Mouse (Mus musculus) right cerebral cortex, postnatal 4 days (tissue): Measurements from ENCODE around the gene Nectin1.

Experiments used
- DNase-seq: peaks from one replicate; pipeline ENCODE4 v3.0.0-alpha.2; 2022

The Nectin1 gene

GRCm38 (mm10) chr9:43742066-43742465 is 1.7 kb upstream of the Nectin1 start:
- DNase-seq: no peak

GRCm38 (mm10) chr9:43742902-43743646 is 710 bp upstream of the Nectin1 start:
- DNase-seq: peak; percentile 69

GRCm38 (mm10) chr9:43744138-43744981 is 576 bp downstream of the Nectin1 start:
- peak; percentile 34 for DNase-seq

- DNase-seq: peak; percentile 52
Measured at GRCm38 (mm10) chr9:43745051-43745792, 1.4 kb downstream of the Nectin1 start.

GRCm38 (mm10) chr9:43745951-43746703 is 2.3 kb downstream of the Nectin1 start:
- no peak for DNase-seq

GRCm38 (mm10) chr9:43747710-43748109 is 3.9 kb downstream of the Nectin1 start:
- DNase-seq: no peak

GRCm38 (mm10) chr9:43748519-43748918 is 4.7 kb downstream of the Nectin1 start:
- no peak for DNase-seq

GRCm38 (mm10) chr9:43750053-43750452 is 6.3 kb downstream of the Nectin1 start:
- DNase-seq: no peak

GRCm38 (mm10) chr9:43751111-43751510 is 7.3 kb downstream of the Nectin1 start:
- DNase-seq: no peak

- DNase-seq: no peak
Measured at GRCm38 (mm10) chr9:43753481-43753880, 9.7 kb downstream of the Nectin1 start.

- no peak for DNase-seq
Measured at GRCm38 (mm10) chr9:43754083-43754482, 10.3 kb downstream of the Nectin1 start.

GRCm38 (mm10) chr9:43754768-43755197 is 11.0 kb downstream of the Nectin1 start:
- no peak for DNase-seq

- no peak for DNase-seq
Measured at GRCm38 (mm10) chr9:43755464-43755863, 11.7 kb downstream of the Nectin1 start.

GRCm38 (mm10) chr9:43755928-43756327 is 12.1 kb downstream of the Nectin1 start:
- DNase-seq: no peak

- no peak for DNase-seq
Measured at GRCm38 (mm10) chr9:43757225-43757624, 13.4 kb downstream of the Nectin1 start.

GRCm38 (mm10) chr9:43757972-43758965 is 14.5 kb downstream of the Nectin1 start:
- DNase-seq: no peak

GRCm38 (mm10) chr9:43760078-43760477 is 16.3 kb downstream of the Nectin1 start:
- DNase-seq: no peak

GRCm38 (mm10) chr9:43761181-43761820 is 17.5 kb downstream of the Nectin1 start:
- DNase-seq: no peak

GRCm38 (mm10) chr9:43761941-43762340 is 18.2 kb downstream of the Nectin1 start:
- DNase-seq: no peak

GRCm38 (mm10) chr9:43765419-43766179 is 21.8 kb downstream of the Nectin1 start:
- DNase-seq: no peak
